In the genomic region with DNA sequence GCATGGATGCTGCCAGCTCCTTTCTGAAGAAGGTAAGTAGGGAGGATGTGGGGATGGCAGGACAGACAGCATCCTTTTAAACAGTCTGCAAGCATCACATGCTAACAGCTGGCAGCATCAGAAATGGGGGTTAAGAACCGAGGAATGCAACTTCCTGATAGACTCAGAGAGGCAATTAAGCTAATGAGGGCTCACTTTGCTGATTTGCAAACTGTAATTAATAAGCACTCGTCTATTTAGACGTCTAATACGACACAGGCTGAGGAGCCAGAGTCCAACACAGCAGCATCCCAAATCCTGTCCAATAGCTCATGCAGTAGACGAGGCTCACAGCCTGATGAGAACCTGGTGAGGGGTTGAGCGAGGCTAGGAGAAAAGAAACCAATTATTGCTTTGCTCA, we compare ENCODE assay signal across 15 mouse cellular contexts.
"Had no signal": no experiment of that assay in that cellular context is flagged by ENCODE, and none has a peak within 500 bp of the region (broad histone marks: within the 10 kb centered on the region; RNA-seq: fewer than 3 reads in every experiment).

No protein-coding gene starts in this region.

- H3K27me3 ChIP-seq: liver, embryonic 15.5 days; neural tube, embryonic 12.5 days; stomach, embryonic 15.5 days had no signal

- DNase-seq: liver, postnatal 0 days; lung, embryonic 14.5 days; lung, postnatal 10 days; lung, postnatal 4 days; right cerebral cortex, postnatal 14 days; thymus, adult 2 months; thymus, postnatal 25 days; thymus, postnatal 4 days had no signal

- H3K9ac ChIP-seq: liver, embryonic 15.5 days; liver, postnatal 0 days; lung, embryonic 14.5 days; midbrain, embryonic 12.5 days; midbrain, embryonic 15.5 days; neural tube, embryonic 12.5 days; stomach, embryonic 15.5 days had no signal

- H3K36me3 ChIP-seq: liver, embryonic 15.5 days; midbrain, embryonic 10.5 days; midbrain, embryonic 12.5 days; midbrain, embryonic 15.5 days; neural tube, embryonic 12.5 days; stomach, embryonic 15.5 days had no signal

- H3K4me2 ChIP-seq: liver, embryonic 15.5 days; lung, embryonic 14.5 days; midbrain, embryonic 12.5 days; midbrain, embryonic 15.5 days; neural tube, embryonic 12.5 days; stomach, embryonic 15.5 days had no signal

- H3K4me3 ChIP-seq: liver, embryonic 15.5 days; midbrain, embryonic 10.5 days; midbrain, embryonic 12.5 days; midbrain, embryonic 15.5 days; neural tube, embryonic 12.5 days; stomach, embryonic 15.5 days had no signal

- H3K4me1 ChIP-seq: liver, embryonic 15.5 days; stomach, embryonic 15.5 days had no signal

- ATAC-seq: liver, postnatal 0 days; midbrain, embryonic 15.5 days had no signal

- H3K27ac ChIP-seq: liver, embryonic 15.5 days; midbrain, embryonic 10.5 days; midbrain, embryonic 12.5 days; midbrain, embryonic 15.5 days; neural tube, embryonic 12.5 days; stomach, embryonic 15.5 days; stomach, postnatal 0 days had no signal

- H3K9me3 ChIP-seq: liver, embryonic 15.5 days; midbrain, embryonic 10.5 days; midbrain, embryonic 12.5 days; midbrain, embryonic 15.5 days; neural tube, embryonic 12.5 days; stomach, embryonic 15.5 days had no signal
